Mouse (Mus musculus) C2C12 (cell line): ENCODE data around the gene Prlr.

Source experiments
- CEBPB ChIP-seq: IDR thresholded peaks from one replicate; pipeline ENCODE4 v1.6.1; 2011; ENCODE audit warnings: low read depth, mild to moderate bottlenecking, control low read depth, moderate library complexity
- CTCF ChIP-seq: IDR thresholded peaks from one replicate; pipeline ENCODE4 v1.5.1; 2011; ENCODE audit not compliant: control insufficient read depth, insufficient read depth, insufficient read length
- FOSL1 ChIP-seq: IDR thresholded peaks from one replicate; pipeline ENCODE4 v1.8.0; 2011; ENCODE audit warnings: mild to moderate bottlenecking, low read length; ENCODE audit not compliant: poor library complexity, insufficient read depth, severe bottlenecking
- MAX ChIP-seq: IDR thresholded peaks from one replicate; pipeline ENCODE4 v1.6.1; 2011; ENCODE audit warnings: mild to moderate bottlenecking, control low read depth
- MYOD1 ChIP-seq: IDR thresholded peaks from one replicate; pipeline ENCODE4 v1.6.1; 2011; ENCODE audit warnings: low read depth; ENCODE audit not compliant: control insufficient read depth, insufficient read length
- MYOG ChIP-seq: IDR thresholded peaks from one replicate; pipeline ENCODE4 v1.6.1; 2011; ENCODE audit not compliant: control insufficient read depth, insufficient read length; ENCODE audit errors: extremely low read depth
- USF1 ChIP-seq: IDR thresholded peaks from one replicate; pipeline ENCODE4 v1.6.1; 2011; ENCODE audit warnings: low read depth, mild to moderate bottlenecking, control low read depth, moderate library complexity

DNA sequence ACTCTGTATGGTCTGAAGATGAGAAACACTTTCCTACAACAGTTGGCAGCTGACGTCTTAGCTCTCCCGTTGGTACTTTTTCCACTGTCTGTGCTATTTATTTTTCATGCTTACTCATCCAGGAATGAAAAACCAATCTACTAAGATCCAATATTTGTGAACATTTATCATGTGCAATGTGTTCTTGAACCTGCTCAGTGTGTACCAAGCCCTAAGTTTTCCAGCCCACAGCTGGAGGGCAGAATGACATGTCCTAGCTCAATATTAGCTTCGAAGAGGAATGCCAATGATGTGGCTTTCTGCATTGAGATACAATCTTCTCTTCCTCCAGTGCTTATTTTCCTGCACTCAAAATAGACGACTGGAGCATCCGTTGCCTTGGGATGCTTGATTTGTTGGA lies 24.0 kb downstream of the Prlr start:
- TF ChIP-seq CTCF = no peak
- no peak for TF ChIP-seq MYOD1
- no peak for TF ChIP-seq MAX
- no peak for TF ChIP-seq CEBPB
- no peak for TF ChIP-seq MYOG
- TF ChIP-seq FOSL1 = no peak
- no peak for TF ChIP-seq USF1
